Mouse (Mus musculus): ENCODE data around the gene Golph3.

- TF ChIP-seq POLR2A (IDR thresholded peaks at IDR 0.05; ENCODE audit: insufficient read depth, low read depth, low read length) = no peak
- TF ChIP-seq CTCF (IDR thresholded peaks at IDR 0.05; ENCODE audit: insufficient read depth, low read depth, low read length) = 0 out of 2 replicates have a peak, but pooled peaks have one; percentile 2
Measured at GRCm38 (mm10) chr15:12374916-12375315, 53.7 kb downstream of the Golph3 start.

Measured in olfactory bulb, adult 2 months (tissue).